Mouse (Mus musculus): ENCODE data around the gene Ppp5c.
A peak's percentile ranks its signal among the peaks of the same experiment; 100 is the strongest.

The Ppp5c gene

DNA sequence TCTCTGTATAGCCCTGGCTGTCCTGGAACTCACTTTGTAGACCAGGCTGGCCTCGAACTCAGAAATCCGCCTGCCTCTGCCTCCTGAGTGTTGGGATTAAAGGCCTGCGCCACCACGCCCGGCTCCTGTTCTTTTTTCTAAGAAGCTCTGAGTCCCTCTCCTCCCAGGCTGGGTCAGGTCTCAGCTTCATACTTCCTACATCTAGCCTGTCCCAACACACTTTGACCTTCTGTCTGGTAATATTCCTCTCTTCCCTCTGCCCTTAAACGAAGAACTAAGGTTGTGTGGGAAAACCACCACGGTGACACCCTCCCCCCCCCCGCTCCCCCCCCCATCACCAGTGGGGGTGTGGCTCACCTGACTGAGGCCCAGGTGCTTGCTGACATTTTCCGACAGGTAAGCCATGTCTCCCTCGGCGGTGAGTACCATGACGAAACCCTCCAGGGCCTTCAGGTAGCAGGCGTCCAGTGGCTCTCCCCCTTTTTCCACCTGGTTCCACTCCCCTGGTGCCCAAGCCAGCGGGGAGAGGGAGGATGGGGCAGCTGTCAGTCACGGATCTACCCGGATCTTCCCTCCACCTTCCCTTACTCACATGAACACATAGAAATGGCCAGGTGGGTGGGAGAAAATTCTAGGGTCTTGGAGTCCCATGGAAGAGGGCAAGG lies 26.7 kb upstream of the Ppp5c start:
- no peak for DNase-seq (ENCODE audit: low spot score)

GRCm38 (mm10) chr7:17050933-17051594 lies 23.3 kb upstream of the Ppp5c start:
- DNase-seq (ENCODE audit: low spot score) = no peak

DNA sequence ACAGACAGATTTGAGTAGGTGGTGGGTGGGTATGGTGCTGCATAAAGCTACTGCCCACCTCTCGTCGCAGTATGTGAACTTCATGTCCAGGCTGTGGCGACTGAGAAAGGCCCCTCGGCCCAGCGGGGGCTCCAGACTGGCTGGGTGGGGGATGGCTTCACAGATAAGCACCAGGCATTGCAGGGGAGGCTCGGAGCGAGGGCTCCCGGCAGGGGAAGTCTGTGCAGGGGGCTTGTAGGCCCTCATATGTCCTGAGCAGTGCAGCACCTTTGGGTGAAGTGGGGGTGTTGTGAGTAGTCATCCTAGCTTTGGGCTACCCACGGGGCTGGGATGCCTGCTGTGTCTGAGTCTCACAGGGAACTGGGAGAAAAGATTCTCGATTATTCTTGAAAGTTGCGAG lies 22.8 kb upstream of the Ppp5c start:
- DNase-seq (ENCODE audit: low spot score) = no peak

DNA sequence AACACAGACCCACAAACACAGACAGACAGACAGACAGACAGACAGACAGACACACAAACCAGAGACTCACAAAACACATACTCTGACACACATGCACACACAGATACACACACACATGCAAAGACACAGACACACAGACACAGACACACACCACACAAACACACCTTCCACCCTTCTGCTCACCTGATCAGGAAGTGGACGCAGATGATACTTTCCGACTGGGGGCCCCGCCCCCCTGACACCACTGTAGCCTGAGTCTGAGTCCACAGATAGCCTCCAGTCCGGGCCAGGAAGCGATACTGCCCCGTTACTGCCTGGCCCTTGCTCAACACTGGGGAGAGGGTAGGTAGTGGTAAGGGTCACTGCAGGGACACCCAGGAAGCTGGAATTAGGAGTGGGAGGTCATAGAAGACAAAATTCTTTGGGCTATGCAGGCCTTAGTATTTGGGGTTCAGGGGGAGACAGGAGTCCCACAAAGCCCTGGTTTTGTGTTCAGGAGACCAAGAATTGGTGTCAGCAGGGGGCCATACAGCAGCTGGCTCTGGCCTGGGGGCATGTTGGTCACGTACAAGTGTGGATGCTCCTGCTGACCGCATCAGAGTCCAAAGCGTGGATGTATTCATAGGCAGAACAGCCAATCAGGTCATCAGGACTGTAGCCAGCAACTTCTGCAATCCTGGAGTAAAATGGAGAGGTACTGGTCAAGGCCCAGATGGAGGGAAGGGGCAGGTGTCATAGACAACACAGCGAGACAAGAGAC lies 20.9 kb upstream of the Ppp5c start:
- DNase-seq (ENCODE audit: low spot score) = no peak

- no peak for DNase-seq (ENCODE audit: low spot score)
Observed at GRCm38 (mm10) chr7:17047041-17047682, 19.4 kb upstream of the Ppp5c start.

DNA sequence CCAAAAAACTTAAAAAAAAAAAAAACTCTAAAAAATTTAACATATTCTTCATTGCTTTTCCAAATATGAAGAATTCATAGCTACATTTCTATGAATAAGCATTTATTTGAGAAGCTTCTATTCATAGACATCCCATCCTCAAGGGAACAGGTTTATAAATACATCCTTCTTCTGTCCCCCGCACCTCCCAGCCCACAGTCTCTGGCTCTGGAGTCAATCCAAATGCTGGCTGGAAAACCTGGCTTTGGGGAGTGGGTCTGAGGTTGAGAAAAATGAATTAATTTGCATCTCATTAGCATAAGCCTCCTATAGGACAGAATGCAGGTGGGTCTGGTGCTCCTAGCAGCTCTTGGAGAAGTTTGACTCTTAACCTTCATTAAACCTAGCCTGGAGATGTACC lies 18.0 kb upstream of the Ppp5c start:
- DNase-seq (ENCODE audit: low spot score) = no peak

GRCm38 (mm10) chr7:17039373-17039772 lies 11.6 kb upstream of the Ppp5c start:
- DNase-seq (ENCODE audit: low spot score) = no peak

DNA sequence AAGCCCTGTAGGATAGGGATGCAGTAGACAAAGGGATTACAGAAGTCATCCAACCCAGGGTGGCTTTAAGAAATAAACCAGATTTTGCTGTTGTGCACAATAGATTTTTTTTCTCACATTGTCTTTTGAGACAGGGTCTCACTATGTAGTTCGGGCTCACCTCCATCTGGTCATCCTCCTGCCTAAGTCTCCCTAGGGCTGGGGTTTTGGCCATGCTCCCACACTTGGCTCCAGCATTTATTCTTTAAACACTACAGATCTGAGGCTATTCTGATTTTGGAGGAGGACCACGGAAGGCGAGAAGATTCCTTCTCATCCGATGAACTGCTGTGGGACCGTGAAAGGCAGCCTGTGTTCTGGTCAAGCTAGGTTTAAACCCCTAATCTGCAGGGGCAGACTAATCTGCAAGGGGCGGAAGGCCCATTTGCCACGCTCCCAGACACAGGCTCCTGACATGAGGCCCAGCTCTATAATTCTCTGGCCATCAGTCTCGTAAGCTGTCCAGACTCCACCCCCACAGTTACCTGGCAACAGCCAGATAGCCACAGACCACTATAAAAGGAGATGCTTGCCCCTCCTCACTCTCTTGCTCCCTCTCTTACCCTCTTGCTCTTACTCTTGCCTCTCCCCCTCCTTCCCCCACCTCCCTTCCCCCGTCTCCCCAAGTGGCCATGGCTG lies 10.4 kb upstream of the Ppp5c start:
- no peak for DNase-seq (ENCODE audit: low spot score)

- DNase-seq (ENCODE audit: low spot score) = no peak
Observed at GRCm38 (mm10) chr7:17030239-17030638, 2.5 kb upstream of the Ppp5c start.

DNA sequence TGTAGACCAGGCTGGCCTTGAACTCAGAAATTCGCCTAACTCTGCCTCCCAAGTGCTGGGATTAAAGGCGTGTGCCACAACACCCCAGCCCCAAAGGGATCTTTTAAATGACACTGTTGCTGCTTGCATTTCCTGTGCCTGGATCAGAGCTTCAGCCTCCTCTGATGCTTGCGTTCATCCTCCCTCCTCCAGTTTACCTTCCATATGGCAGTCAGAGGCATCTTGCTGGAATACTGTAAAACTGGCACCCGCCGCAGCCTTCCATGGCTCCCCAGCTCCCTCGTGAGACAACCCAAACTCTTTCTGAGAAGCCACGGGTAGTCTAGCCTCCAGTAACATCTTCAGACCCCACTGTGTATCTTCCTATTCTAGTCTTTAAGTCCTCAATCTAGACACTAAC lies 1.2 kb upstream of the Ppp5c start:
- DNase-seq (ENCODE audit: low spot score) = no peak

DNA sequence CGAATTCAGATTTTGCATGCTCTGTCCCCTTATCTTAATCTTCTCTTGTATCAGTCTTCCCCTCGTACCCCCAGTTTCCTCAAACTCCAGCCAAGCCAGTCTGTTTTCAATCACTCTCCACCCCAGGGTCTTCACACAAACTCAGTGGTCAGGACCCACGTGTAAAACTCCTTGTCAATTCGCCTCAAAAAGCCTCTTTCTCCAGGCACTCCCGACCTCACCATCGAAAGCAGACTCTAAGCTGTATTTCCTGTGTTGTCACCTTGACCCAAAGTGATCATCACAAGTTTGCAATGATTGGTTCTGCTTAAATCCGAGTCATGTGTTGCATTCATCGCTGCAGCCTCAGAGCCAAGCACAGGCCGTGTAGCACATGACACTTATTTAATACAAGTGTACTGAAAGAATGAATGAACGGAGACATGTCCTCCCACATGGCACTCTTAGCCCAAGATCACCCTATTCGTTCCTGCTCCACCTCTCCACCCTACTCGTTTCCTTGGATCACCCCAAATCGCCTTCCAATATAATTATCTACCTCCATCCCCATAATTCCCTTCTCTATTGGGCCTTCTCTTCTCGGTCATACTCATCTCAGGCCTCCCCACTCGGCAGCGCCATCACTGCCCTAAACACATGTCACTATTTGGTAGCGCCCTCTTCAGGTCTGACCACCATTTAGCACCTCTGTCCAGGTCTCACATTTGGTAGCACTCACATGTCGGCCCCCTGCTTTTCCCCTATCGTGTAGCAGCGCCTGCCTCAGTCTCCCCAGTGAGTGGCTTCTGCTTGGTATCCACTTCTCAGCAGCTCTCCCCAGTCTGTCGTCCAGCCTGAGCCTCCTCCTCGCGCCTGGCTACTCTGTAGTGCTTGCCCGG lies 775 bp downstream of the Ppp5c start:
- peak; percentile 71 for DNase-seq (ENCODE audit: low spot score)

- DNase-seq (ENCODE audit: low spot score) = no peak
Observed at GRCm38 (mm10) chr7:17025896-17026622, 1.7 kb downstream of the Ppp5c start.

DNA sequence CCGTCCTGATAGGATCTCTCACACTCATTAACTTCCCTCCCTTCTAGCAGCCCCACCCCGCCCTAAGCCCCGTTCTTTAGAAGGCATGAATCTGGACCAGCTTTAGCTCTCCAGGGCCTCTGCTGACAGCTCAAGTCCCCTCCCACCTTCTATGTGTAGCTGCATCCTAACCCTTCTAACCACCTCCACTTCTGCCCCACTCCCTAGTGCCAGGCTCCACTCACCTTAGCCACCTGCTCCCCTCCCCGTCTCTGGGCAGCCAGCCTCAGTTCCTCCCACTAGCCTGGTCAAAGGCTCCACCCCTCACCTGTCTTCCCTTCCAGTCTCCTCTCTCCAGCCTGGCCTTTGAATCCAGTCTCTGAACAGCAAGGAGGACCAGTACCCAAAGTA lies 2.2 kb downstream of the Ppp5c start:
- peak; percentile 29 for DNase-seq (ENCODE audit: low spot score)

DNA sequence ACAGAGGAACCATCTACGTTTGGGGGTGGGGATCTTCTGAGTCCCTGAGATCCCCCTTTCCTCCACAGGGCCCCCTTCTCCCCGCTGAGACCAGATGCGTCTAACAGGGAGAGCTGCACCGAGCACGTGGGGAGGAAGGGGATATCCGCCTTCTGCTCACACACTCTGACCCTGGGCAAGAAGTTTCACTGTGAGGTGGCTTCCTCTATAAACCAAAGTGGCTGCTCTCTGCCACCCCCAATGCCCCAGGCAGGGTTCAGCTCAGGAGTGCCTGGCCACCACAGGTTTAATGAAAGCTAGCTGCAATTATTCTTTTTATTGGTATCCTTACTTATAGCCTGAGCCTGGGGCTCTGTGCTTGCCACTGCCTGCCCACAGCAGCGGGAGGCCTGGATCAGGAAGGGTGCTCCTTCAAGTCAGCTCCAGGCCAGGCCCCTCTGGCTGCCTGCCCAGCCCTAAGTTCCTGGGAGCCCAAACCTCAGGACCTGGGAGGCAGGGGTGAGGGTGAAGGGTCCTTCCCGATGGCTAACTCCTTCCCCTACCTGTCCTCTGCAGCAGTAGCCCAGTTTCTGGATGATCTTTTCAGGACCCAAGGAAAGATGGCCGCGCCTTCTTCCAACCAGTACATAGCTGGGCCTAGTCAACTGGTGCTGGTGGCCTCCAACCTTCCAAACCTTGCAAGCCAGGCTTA lies 2.8 kb downstream of the Ppp5c start:
- DNase-seq (ENCODE audit: low spot score) = no peak

- no peak for DNase-seq (ENCODE audit: low spot score)
Observed at GRCm38 (mm10) chr7:17024141-17024540, 3.6 kb downstream of the Ppp5c start.

DNA sequence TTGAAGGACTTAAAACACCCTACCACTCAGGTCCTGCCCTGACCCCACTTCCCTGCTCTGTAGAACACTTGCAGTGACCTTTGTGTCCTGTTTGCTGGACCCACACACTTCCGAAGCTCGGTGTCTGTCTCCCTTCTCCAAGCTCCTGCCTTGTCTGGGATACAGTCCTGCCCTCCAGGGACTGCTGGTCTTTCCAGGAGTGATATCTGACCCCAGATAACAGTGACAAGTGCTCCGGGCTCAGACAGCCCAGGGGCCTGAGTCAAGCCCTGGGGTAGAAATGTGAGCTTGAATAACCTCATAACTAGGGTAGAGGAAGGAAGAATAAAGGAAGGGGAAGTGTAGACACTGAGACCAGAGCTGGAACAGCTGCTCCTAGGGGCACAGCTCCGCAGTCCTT lies 4.0 kb downstream of the Ppp5c start:
- DNase-seq (ENCODE audit: low spot score) = no peak

DNA sequence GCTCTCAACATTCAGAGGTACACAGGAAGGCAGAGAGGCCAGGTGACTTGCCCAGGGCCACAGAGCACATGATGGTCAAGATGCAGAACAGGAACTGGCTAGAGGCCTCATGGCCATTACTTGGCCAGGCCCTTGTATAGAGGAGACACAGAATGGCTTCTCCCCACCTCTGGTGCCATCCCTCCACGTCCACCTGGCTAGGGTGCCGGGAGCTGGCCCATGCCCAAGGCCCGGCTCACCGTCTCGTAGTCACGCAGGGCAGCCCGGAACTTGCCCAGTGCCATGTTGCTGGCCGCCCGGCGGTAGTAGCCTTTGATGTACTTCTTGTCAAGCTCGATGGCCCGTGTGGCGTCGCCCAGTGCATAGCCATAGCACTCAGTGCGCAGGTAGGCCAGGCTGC lies 5.5 kb downstream of the Ppp5c start:
- DNase-seq (ENCODE audit: low spot score) = no peak

DNA sequence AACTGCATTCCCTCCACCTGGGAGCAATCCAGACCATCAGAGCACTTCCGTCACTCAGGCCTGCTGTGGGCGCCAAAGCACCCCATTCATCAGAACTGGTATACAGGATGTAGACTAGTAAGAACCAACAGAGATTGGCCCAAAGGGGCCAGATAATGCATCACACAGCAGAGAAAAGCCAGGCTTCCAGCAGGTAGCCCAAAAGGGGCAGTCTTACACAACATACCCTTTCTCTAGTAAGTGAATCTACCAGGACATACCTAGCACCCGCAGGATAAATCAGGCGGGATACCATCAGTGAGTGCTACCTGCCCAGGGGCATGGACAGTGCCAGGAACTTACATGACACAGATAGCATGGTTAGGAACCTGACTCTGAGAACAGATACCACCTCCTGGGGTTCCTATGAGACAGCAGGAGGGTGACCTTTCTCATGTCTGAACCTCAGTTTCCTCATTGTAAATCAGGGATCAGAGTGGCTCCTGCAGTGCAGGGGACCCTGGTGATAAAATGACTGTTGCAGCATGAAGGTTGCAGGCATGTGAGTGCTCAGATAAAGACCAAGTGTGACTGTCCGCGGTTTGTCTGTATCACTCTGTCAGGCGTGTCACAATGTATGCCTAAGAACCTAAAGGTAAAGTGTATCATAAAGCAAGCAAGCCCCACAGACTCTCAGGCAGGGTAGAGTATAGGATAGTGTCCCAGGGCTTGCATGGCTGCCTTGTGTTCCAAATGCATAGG lies 8.1 kb downstream of the Ppp5c start:
- no peak for DNase-seq (ENCODE audit: low spot score)

GRCm38 (mm10) chr7:17017921-17018320 lies 9.8 kb downstream of the Ppp5c start:
- DNase-seq (ENCODE audit: low spot score) = no peak
